Mouse (Mus musculus) cerebellum, adult 2 months (tissue): ENCODE data around the gene Wdr31.

Experiments
- CTCF ChIP-seq: fragments of 200-500 bp; IDR thresholded peaks from 2 replicates; pipeline ENCODE4 v1.5.1; 2011; ENCODE audit warnings: low read depth, mild to moderate bottlenecking, control low read depth, low read length, moderate library complexity, borderline replicate concordance; ENCODE audit not compliant: insufficient read depth
- POLR2A ChIP-seq: fragments of 200-500 bp; IDR thresholded peaks from 2 replicates; pipeline ENCODE4 v1.6.1; 2011; ENCODE audit warnings: low read length, control low read depth, borderline replicate concordance; ENCODE audit not compliant: insufficient read depth

DNA sequence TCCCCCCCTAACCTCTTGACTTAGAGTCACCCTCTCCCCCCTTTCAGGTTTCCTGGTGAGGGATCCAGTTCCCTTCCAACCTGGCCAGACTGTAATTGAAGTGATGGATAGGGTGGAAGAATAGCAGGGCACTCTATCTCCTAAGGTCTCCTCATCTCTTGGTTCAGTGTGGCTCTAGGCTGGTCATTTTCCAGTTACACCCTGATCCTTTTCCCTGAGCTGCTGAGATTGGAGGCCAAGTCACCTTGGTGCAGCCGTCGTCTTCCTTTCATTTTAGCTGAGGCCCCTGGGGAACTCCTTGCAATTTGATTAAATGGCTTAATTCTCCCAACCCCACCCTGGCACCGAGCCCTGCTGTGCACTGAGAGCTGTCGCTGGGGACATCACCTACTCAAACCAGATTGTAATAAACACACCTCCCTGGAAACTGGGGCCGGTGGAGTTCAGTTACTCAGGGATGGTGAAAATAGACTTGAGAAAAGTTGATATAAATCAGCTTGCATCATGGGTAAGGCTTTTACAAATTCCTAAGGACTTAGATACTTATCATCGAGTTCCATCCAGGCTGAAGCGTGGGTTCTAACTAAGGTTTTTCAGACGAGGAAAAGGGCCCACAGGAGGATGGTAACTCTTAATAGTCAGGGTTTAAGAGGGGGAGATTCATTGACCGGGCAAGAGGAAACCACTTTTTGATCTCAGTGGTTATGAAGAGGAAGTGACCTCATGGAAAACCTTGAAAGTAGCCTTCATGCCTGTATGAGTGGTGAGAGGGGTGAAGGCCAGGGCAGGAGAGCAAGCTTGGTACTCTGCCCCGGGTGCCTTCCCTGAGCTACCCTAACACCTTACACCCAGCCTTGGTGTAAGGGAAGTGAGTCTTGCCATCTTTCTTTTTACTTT is 10.3 kb upstream of the Wdr31 start:
- no peak for TF ChIP-seq POLR2A
- TF ChIP-seq CTCF, result no peak
